Mouse (Mus musculus): Measurements from ENCODE around the gene Spesp1. TPM values are rescaled to one million over a fixed set of nuclear protein-coding genes. Genes with fewer than 3 reads are reported as not detected.

Gene Spesp1
- not detected in 2 replicates for polyA plus RNA-seq (2015; fragmentation: Nextera tagmentation; extraction: Ambion mirVana)

DNA sequence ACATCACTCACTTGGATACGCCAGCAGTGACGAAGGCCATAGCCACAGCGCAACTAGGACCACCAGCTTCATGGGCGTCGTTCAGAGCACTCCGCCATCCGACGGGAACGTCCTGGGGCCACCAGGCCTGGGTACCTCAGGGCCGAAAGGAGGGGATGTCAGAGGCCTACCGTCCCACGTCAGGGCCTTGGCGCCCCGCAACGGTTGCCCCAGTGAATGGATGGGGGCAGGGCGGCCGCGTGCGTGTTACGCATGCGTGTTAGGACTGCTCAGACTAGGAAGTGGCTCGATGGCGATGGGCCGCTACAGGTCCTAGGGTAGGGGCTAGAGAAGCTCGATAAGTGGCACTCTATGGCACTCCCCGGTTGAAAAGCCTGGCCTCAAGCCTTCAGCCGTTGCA is at the start of gene Spesp1:
Spesp1 (minus strand) TSS at position 218 of the 400 bp plus-strand sequence.

Small RNA genes lying within 50 kb of the gene (microRNA-seq; reads per million reads assigned to microRNA genes)
- not detected for gene Gm25603 (ENCODE audit: borderline replicate concordance, insufficient number of aligned reads)

Other genes with a start within 250 kb of the Spesp1 start
- 12.1 and 14.2 TPM in 2 replicates for gene Glce, start 159.6 kb downstream of the Spesp1 start, polyA plus RNA-seq (2015; fragmentation: Nextera tagmentation; extraction: Ambion mirVana)
- gene Anp32a, start 59.1 kb upstream of the Spesp1 start, polyA plus RNA-seq (2015; fragmentation: Nextera tagmentation; extraction: Ambion mirVana), result 126 and 182 TPM in 2 replicates